Mouse (Mus musculus) embryonic facial prominence, embryonic 11.5 days (tissue): ENCODE measurements around the gene Gm11032. TPM values are rescaled to one million over a fixed set of nuclear protein-coding genes. Genes with fewer than 3 reads are reported as not detected.

Source experiments
- ATAC-seq: fragments of 200-750 bp; cut with Nextera tagmentation; replicated peaks from 2 replicates; pipeline ENCODE4 v1.8.0; 2017; ENCODE audit warnings: low read depth; ENCODE audit not compliant: insufficient number of reproducible peaks, low FRiP score, low TSS enrichment
- DNase-seq: peaks from one replicate; pipeline ENCODE4 v3.0.0-alpha.2; 2015; ENCODE audit warnings: low spot score
- H3K27ac ChIP-seq: fragments of 300-500 bp; sonication (generic); replicated peaks from 2 replicates; pipeline ENCODE4 v1.5.1; 2014; ENCODE audit warnings: mild to moderate bottlenecking, low read depth, low read length, control low read depth
- H3K27me3 ChIP-seq: fragments of 300-500 bp; sonication (generic); 2 replicates; pipeline ENCODE4 v1.6.1; 2014; ENCODE audit warnings: mild to moderate bottlenecking, low read length, moderate library complexity, mixed read lengths; ENCODE audit not compliant: control insufficient read depth, insufficient read depth
- H3K36me3 ChIP-seq: fragments of 300-500 bp; sonication (generic); replicated peaks from 2 replicates; pipeline ENCODE4 v1.6.1; 2014; ENCODE audit warnings: low read depth, mild to moderate bottlenecking, low read length, moderate library complexity, mixed read lengths; ENCODE audit not compliant: control insufficient read depth, insufficient read depth
- H3K4me1 ChIP-seq: fragments of 300-500 bp; sonication (generic); 2 replicates; pipeline ENCODE4 v1.6.1; 2014; ENCODE audit warnings: low read length, mixed read lengths; ENCODE audit not compliant: control insufficient read depth, insufficient read depth
- H3K4me2 ChIP-seq: fragments of 300-500 bp; sonication (generic); 2 replicates; pipeline ENCODE4 v1.6.1; 2014; ENCODE audit warnings: low read depth, mild to moderate bottlenecking, control low read depth, low read length, moderate library complexity
- H3K4me3 ChIP-seq: fragments of 300-500 bp; sonication (generic); 2 replicates; pipeline ENCODE4 v1.5.1; 2014; ENCODE audit warnings: low read depth, low read length, control low read depth
- H3K9ac ChIP-seq: fragments of 300-500 bp; sonication (generic); replicated peaks from 2 replicates; pipeline ENCODE4 v1.6.1; 2014; ENCODE audit warnings: mild to moderate bottlenecking, control low read depth, low read length
- H3K9me3 ChIP-seq: fragments of 300-500 bp; sonication (generic); replicated peaks from 2 replicates; pipeline ENCODE4 v1.6.1; 2016; ENCODE audit warnings: mild to moderate bottlenecking, low read length, inconsistent platforms, mixed read lengths; ENCODE audit not compliant: control insufficient read depth
- WGBS: fragments of 180-500 bp; shearing (Covaris S2); extraction: QIAGEN DNeasy Blood & Tissue Kit; methylation state at CpG from one replicate; pipeline ENCODE4 v1.1.7; 2014; 5-methylcytosine and 5-hydroxymethylcytosine counted together
- polyA plus RNA-seq: library from polyadenylated mRNA; unstranded; fragments of >200 nt; fragmentation: Nextera tagmentation; extraction: Ambion mirVana; gene quantifications from 2 replicates; pipeline ENCODE4 v1.2.1, GENCODE M21; 2014

Gm11032 gene
- polyA plus RNA-seq, 1 experiment from 2014 or later: not detected

- 5% methylated on average over 49 of the region's 53 CpGs for WGBS
- H3K4me3 ChIP-seq: peak within 1 kb of the TSS; percentile 91
- ATAC-seq: peak; percentile 88
Observed at GRCm38 (mm10) chr11:4594608-4595500, 25.0 kb upstream of the Gm11032 start, which contains the start of gene Mtmr3. Gene Mtmr3 (minus strand): TSS chr11:4594863.

GRCm38 (mm10) chr11:4598411-4598810 is 21.5 kb upstream of the Gm11032 start:
- no peak overlapping the region for H3K4me3 ChIP-seq
- H3K9ac ChIP-seq: no peak overlapping the region
- no peaks in the 10 kb centered on the region for H3K27me3 ChIP-seq
- no peak overlapping the region for H3K27ac ChIP-seq
- DNase-seq (no peak), ATAC-seq (no peak)
- H3K9me3 ChIP-seq: no peaks in the 10 kb centered on the region
- H3K36me3 ChIP-seq: no peaks in the 10 kb centered on the region
- WGBS: 83% methylated on average over 2 of the region's 2 CpGs
- H3K4me1 ChIP-seq: no peaks in the 10 kb centered on the region
- H3K4me2 ChIP-seq: no peak overlapping the region

More at GRCm38 (mm10) chr11:4594608-4595500, 25.0 kb upstream of the Gm11032 start, which contains the start of gene Mtmr3:
- peak within 1 kb of the TSS; percentile 72 for H3K27ac ChIP-seq
- no peaks in the 10 kb centered on the region for H3K36me3 ChIP-seq
- H3K4me2 ChIP-seq: peak within 1 kb of the TSS; percentile 57
- H3K4me1 ChIP-seq: no peaks in the 10 kb centered on the region
- no peaks in the 10 kb centered on the region for H3K9me3 ChIP-seq
- no peaks in the 10 kb centered on the region for H3K27me3 ChIP-seq
- peak; percentile 99 for DNase-seq
- H3K9ac ChIP-seq: peak within 1 kb of the TSS; percentile 95

GRCm38 (mm10) chr11:4599916-4600315 is 20.0 kb upstream of the Gm11032 start:
- Histone ChIP-seq H3K4me1 (no peaks in the 10 kb centered on the region), H3K27me3 (no peaks in the 10 kb centered on the region), H3K36me3 (no peaks in the 10 kb centered on the region), H3K9me3 (no peaks in the 10 kb centered on the region), H3K4me2 (no peak overlapping the region), H3K9ac (no peak overlapping the region), H3K4me3 (no peak overlapping the region), H3K27ac (no peak overlapping the region)
- 89% methylated on average over 3 of the region's 3 CpGs for WGBS
- DNase-seq (no peak), ATAC-seq (no peak)

- no peak overlapping the region for H3K4me3 ChIP-seq
- DNase-seq (no peak), ATAC-seq (no peak)
- no peak overlapping the region for H3K4me2 ChIP-seq
- H3K36me3 ChIP-seq: no peaks in the 10 kb centered on the region
- no peaks in the 10 kb centered on the region for H3K27me3 ChIP-seq
- H3K27ac ChIP-seq: no peak overlapping the region
- no peaks in the 10 kb centered on the region for H3K4me1 ChIP-seq
- WGBS: 83% methylated on average over 5 of the region's 5 CpGs
- no peak overlapping the region for H3K9ac ChIP-seq
- H3K9me3 ChIP-seq: no peaks in the 10 kb centered on the region
Observed at GRCm38 (mm10) chr11:4601890-4602289, 18.0 kb upstream of the Gm11032 start.

GRCm38 (mm10) chr11:4602691-4603441 is 17.0 kb upstream of the Gm11032 start:
- H3K27me3 ChIP-seq: no peaks in the 10 kb centered on the region
- H3K27ac ChIP-seq: no peak overlapping the region
- H3K4me2 ChIP-seq: no peak overlapping the region
- no peaks in the 10 kb centered on the region for H3K36me3 ChIP-seq
- DNase-seq (no peak), ATAC-seq (no peak)
- no peaks in the 10 kb centered on the region for H3K9me3 ChIP-seq
- no peak overlapping the region for H3K9ac ChIP-seq
- 46% methylated on average over 12 of the region's 12 CpGs for WGBS
- H3K4me1 ChIP-seq: no peaks in the 10 kb centered on the region
- H3K4me3 ChIP-seq: no peak overlapping the region

GRCm38 (mm10) chr11:4604441-4604840 is 15.4 kb upstream of the Gm11032 start:
- H3K4me1 ChIP-seq: no peaks in the 10 kb centered on the region
- no peak overlapping the region for H3K9ac ChIP-seq
- H3K4me2 ChIP-seq: no peak overlapping the region
- H3K27ac ChIP-seq: no peak overlapping the region
- H3K4me3 ChIP-seq: no peak overlapping the region
- DNase-seq (no peak), ATAC-seq (no peak)
- no peaks in the 10 kb centered on the region for H3K36me3 ChIP-seq
- 65% methylated on average over 6 of the region's 6 CpGs for WGBS
- no peaks in the 10 kb centered on the region for H3K27me3 ChIP-seq
- H3K9me3 ChIP-seq: no peaks in the 10 kb centered on the region

GRCm38 (mm10) chr11:4605414-4605813 is 14.5 kb upstream of the Gm11032 start:
- Histone ChIP-seq H3K4me3 (no peak overlapping the region), H3K9ac (no peak overlapping the region), H3K27me3 (no peaks in the 10 kb centered on the region), H3K9me3 (no peaks in the 10 kb centered on the region), H3K4me2 (no peak overlapping the region), H3K36me3 (no peaks in the 10 kb centered on the region), H3K27ac (no peak overlapping the region), H3K4me1 (no peaks in the 10 kb centered on the region)
- 58% methylated on average over 7 of the region's 7 CpGs for WGBS
- no peak for DNase-seq
- ATAC-seq: no peak

- no peak for ATAC-seq
- no peaks in the 10 kb centered on the region for H3K36me3 ChIP-seq
- H3K4me2 ChIP-seq: no peak overlapping the region
- DNase-seq: no peak
- no peak overlapping the region for H3K27ac ChIP-seq
- WGBS: 84% methylated on average over 1 of the region's 1 CpGs
- H3K9ac ChIP-seq: no peak overlapping the region
- H3K9me3 ChIP-seq: no peaks in the 10 kb centered on the region
- no peaks in the 10 kb centered on the region for H3K27me3 ChIP-seq
- H3K4me3 ChIP-seq: no peak overlapping the region
- no peaks in the 10 kb centered on the region for H3K4me1 ChIP-seq
Observed at GRCm38 (mm10) chr11:4606541-4606940, 13.3 kb upstream of the Gm11032 start.
